Mouse (Mus musculus): ENCODE data around the gene Olfr61.
"Not testable (repeated sequence)": the region's sequence is repeated elsewhere in the genome, so short reads cannot be mapped to it uniquely, and the experiment has no call there.

Olfr61 gene

GRCm38 (mm10) chr7:140628670-140629069, at the start of gene Olfr61:
Gene Olfr61 (plus strand): TSS chr7:140628970.
- not testable (repeated sequence) for DNase-seq

GRCm38 (mm10) chr7:140600969-140601368, 27.8 kb upstream of the Olfr61 start, which contains the start of gene Olfr46:
Gene Olfr46 (plus strand): TSS chr7:140601269.
- DNase-seq = not testable (repeated sequence)

GRCm38 (mm10) chr7:140630559-140630958, 1.8 kb downstream of the Olfr61 start:
- no peak for DNase-seq

- DNase-seq = no peak
These were observed 17.4 kb downstream of the Olfr61 start, which contains the start of gene Olfr53 for GRCm38 (mm10) chr7:140646152-140646551. Gene Olfr53 (plus strand): TSS chr7:140646452.

GRCm38 (mm10) chr7:140659630-140660029, 30.9 kb downstream of the Olfr61 start, which contains the start of gene Olfr539:
Gene Olfr539 (plus strand): TSS chr7:140659930.
- no peak for DNase-seq

GRCm38 (mm10) chr7:140670693-140671092, 41.9 kb downstream of the Olfr61 start:
- not testable (repeated sequence) for DNase-seq

- DNase-seq = no peak
These were observed 47.1 kb downstream of the Olfr61 start for GRCm38 (mm10) chr7:140675863-140676262.

GRCm38 (mm10) chr7:140679591-140679990, 50.8 kb downstream of the Olfr61 start:
- not testable (repeated sequence) for DNase-seq

- no peak for DNase-seq
These were observed 52.9 kb downstream of the Olfr61 start, which contains the start of gene Olfr45 for GRCm38 (mm10) chr7:140681651-140682050. Gene Olfr45 (plus strand): TSS chr7:140681951.
